Mouse (Mus musculus): ENCODE data around the gene Sgsm3. TPM values are rescaled to one million over a fixed set of nuclear protein-coding genes. Genes with fewer than 3 reads are reported as not detected.

The Sgsm3 gene
- polyA plus RNA-seq, 1 experiment from 2014 or later, result 54.3 TPM

DNA sequence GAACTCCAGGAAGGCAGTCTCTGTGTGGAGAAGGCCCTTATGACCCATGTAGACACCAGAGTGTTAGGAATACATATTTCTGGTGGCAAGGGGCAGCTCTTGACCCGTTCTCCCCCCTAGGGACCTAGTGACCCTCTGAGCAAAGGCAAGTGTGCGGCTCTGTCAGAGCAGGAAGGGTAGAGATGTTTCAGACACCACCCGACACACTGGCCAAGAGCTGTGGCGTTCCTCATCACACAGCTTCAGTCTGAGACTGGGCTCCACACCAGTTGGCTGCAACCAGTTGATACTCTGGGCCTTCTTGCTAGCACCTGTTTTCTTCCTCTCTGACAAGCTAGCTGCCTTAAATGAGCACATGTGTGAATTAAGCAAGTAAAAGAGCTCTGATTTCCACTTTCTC is 54.0 kb downstream of the Sgsm3 start:
- WGBS, result 85% methylated on average over 4 of the region's 4 CpGs
- H3K36me3 ChIP-seq (replicated peaks; ENCODE audit: control insufficient read depth, insufficient read depth), result no peaks in the 10 kb centered on the region
- no peak overlapping the region for H3K9ac ChIP-seq
- no peaks in the 10 kb centered on the region for H3K27me3 ChIP-seq (ENCODE audit: control insufficient read depth, insufficient read depth, low read length)
- H3K9me3 ChIP-seq (ENCODE audit: control insufficient read depth, low read length), result no peaks in the 10 kb centered on the region
- peaks cover 8% of the 10 kb centered on the region for H3K4me1 ChIP-seq (replicated peaks; ENCODE audit: control insufficient read depth, insufficient read depth, low read length)
- no peak overlapping the region for H3K4me2 ChIP-seq (replicated peaks)
- ATAC-seq (ENCODE audit: low FRiP score), result no peak
- no peak overlapping the region for H3K27ac ChIP-seq
- no peak for DNase-seq (ENCODE audit: low spot score)
- no peak overlapping the region for H3K4me3 ChIP-seq (replicated peaks; ENCODE audit: low read length)

DNA sequence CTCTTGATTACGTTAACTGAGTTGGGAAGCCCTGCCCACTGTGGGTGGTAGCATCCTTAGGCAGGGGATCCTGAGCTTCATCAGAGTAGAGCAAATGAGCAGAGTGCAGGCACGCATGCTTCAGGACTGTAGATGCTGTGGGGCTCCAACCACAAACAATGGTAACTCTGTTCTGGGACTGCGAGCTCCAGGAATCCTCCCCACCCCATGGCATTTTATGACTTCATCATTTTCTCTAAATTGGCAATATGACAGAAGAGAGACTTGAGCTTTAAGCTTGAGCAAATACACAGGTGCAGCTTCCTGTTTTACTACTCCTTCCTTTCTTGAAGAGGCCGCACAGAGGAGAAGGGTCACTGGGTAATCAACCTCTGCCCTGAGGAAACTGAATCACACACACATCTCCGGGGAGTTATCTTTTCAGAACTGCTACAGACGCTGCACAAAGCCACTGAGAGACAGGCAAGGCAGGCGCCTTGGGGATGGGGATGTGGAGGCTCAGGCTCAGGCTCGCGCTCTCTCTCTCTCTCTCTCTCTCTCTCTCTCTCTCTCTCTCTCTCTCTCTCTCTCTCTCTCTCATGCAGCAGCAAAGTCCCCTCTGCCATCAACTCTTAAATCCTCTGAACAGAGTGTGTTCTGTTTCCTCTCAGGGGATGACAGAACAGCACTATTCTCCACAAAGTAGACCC is 55.5 kb downstream of the Sgsm3 start:
- Histone ChIP-seq H3K27ac (no peak overlapping the region), H3K4me2 (replicated peaks) (no peak overlapping the region), H3K27me3 (ENCODE audit: control insufficient read depth, insufficient read depth, low read length) (no peaks in the 10 kb centered on the region), H3K36me3 (replicated peaks; ENCODE audit: control insufficient read depth, insufficient read depth) (no peaks in the 10 kb centered on the region), H3K4me1 (replicated peaks; ENCODE audit: control insufficient read depth, insufficient read depth, low read length) (peaks cover 8% of the 10 kb centered on the region), H3K4me3 (replicated peaks; ENCODE audit: low read length) (no peak overlapping the region), H3K9ac (no peak overlapping the region), H3K9me3 (ENCODE audit: control insufficient read depth, low read length) (no peaks in the 10 kb centered on the region)
- 49% methylated on average over 9 of the region's 9 CpGs for WGBS
- DNase-seq (ENCODE audit: low spot score) (no peak), ATAC-seq (ENCODE audit: low FRiP score) (no peak)

GRCm38 (mm10) chr15:81034119-81034518 is 56.6 kb downstream of the Sgsm3 start:
- Histone ChIP-seq H3K9ac (no peak overlapping the region), H3K4me3 (replicated peaks; ENCODE audit: low read length) (no peak overlapping the region), H3K36me3 (replicated peaks; ENCODE audit: control insufficient read depth, insufficient read depth) (no peaks in the 10 kb centered on the region), H3K4me1 (replicated peaks; ENCODE audit: control insufficient read depth, insufficient read depth, low read length) (peaks cover 8% of the 10 kb centered on the region), H3K9me3 (ENCODE audit: control insufficient read depth, low read length) (no peaks in the 10 kb centered on the region), H3K27ac (no peak overlapping the region), H3K27me3 (ENCODE audit: control insufficient read depth, insufficient read depth, low read length) (no peaks in the 10 kb centered on the region), H3K4me2 (replicated peaks) (no peak overlapping the region)
- ATAC-seq (ENCODE audit: low FRiP score) (no peak), DNase-seq (ENCODE audit: low spot score) (no peak)
- WGBS, result 67% methylated on average over 6 of the region's 6 CpGs

GRCm38 (mm10) chr15:81035417-81036162 is 58.0 kb downstream of the Sgsm3 start:
- Histone ChIP-seq H3K4me2 (replicated peaks) (no peak overlapping the region), H3K27ac (no peak overlapping the region), H3K36me3 (replicated peaks; ENCODE audit: control insufficient read depth, insufficient read depth) (no peaks in the 10 kb centered on the region), H3K27me3 (ENCODE audit: control insufficient read depth, insufficient read depth, low read length) (no peaks in the 10 kb centered on the region), H3K9ac (no peak overlapping the region), H3K4me1 (replicated peaks; ENCODE audit: control insufficient read depth, insufficient read depth, low read length) (peaks cover 8% of the 10 kb centered on the region), H3K4me3 (replicated peaks; ENCODE audit: low read length) (no peak overlapping the region), H3K9me3 (ENCODE audit: control insufficient read depth, low read length) (no peaks in the 10 kb centered on the region)
- DNase-seq (ENCODE audit: low spot score) (no peak), ATAC-seq (ENCODE audit: low FRiP score) (no peak)
- WGBS, result 71% methylated on average over 12 of the region's 12 CpGs

- no peak overlapping the region for H3K27ac ChIP-seq
- 91% methylated on average over 5 of the region's 5 CpGs for WGBS
Measured at GRCm38 (mm10) chr15:81038419-81038818, 60.9 kb downstream of the Sgsm3 start.

GRCm38 (mm10) chr15:81041767-81042166 is 64.2 kb downstream of the Sgsm3 start:
- Histone ChIP-seq H3K4me3 (replicated peaks; ENCODE audit: low read length) (no peak overlapping the region), H3K9me3 (ENCODE audit: control insufficient read depth, low read length) (no peaks in the 10 kb centered on the region), H3K27me3 (ENCODE audit: control insufficient read depth, insufficient read depth, low read length) (no peaks in the 10 kb centered on the region), H3K36me3 (replicated peaks; ENCODE audit: control insufficient read depth, insufficient read depth) (0 out of 2 replicates have a peak, but pooled peaks cover 8% of the 10 kb centered on the region), H3K4me2 (replicated peaks) (no peak overlapping the region), H3K4me1 (replicated peaks; ENCODE audit: control insufficient read depth, insufficient read depth, low read length) (no peaks in the 10 kb centered on the region), H3K27ac (no peak overlapping the region), H3K9ac (no peak overlapping the region)
- DNase-seq (ENCODE audit: low spot score) (no peak), ATAC-seq (ENCODE audit: low FRiP score) (no peak)
- WGBS, result 77% methylated on average over 4 of the region's 4 CpGs

More at GRCm38 (mm10) chr15:81038419-81038818, 60.9 kb downstream of the Sgsm3 start:
- Histone ChIP-seq H3K4me3 (replicated peaks; ENCODE audit: low read length) (no peak overlapping the region), H3K27me3 (ENCODE audit: control insufficient read depth, insufficient read depth, low read length) (no peaks in the 10 kb centered on the region), H3K9ac (no peak overlapping the region), H3K4me2 (replicated peaks) (no peak overlapping the region), H3K9me3 (ENCODE audit: control insufficient read depth, low read length) (no peaks in the 10 kb centered on the region), H3K4me1 (replicated peaks; ENCODE audit: control insufficient read depth, insufficient read depth, low read length) (peaks cover 8% of the 10 kb centered on the region), H3K36me3 (replicated peaks; ENCODE audit: control insufficient read depth, insufficient read depth) (no peaks in the 10 kb centered on the region)
- no peak for ATAC-seq (ENCODE audit: low FRiP score)
- no peak for DNase-seq (ENCODE audit: low spot score)

DNA sequence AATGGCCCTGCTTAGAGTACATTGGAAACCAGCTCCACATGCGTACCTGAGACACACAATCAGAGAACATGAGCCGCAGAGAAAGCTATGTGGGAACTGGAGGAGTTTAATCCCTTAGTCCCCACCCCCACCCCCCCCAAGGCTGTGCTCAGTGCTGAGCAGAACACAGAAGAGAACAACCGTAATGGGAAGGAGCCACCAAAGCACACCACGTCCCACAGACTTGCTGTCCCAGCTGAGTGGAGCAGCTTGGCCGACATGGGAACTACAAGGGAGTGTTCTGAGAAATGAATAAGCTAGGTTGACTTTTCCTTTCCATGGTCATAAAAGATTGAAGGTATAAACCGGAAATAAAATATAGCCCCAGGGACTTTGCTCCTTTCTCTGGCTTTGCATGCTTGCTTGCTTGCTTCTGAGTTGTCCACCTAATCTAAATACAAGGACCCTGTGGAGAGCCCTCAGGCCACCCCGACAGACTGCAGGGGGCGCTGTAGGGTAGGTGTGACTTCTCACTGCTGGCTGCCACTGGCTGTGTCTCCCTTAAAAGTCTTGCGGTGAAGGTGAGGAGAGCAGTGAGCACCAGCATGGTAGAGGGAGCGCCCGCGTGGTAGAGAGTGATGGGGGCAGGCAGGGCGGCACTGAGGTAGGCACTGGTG is 64.8 kb downstream of the Sgsm3 start:
- 72% methylated on average over 13 of the region's 13 CpGs for WGBS
- H3K27ac ChIP-seq, result no peak overlapping the region
- ATAC-seq (ENCODE audit: low FRiP score) (no peak), DNase-seq (ENCODE audit: low spot score) (no peak)
- H3K4me1 ChIP-seq (replicated peaks; ENCODE audit: control insufficient read depth, insufficient read depth, low read length), result no peaks in the 10 kb centered on the region
- H3K36me3 ChIP-seq (replicated peaks; ENCODE audit: control insufficient read depth, insufficient read depth), result 0 out of 2 replicates have a peak, but pooled peaks cover 8% of the 10 kb centered on the region
- no peak overlapping the region for H3K4me3 ChIP-seq (replicated peaks; ENCODE audit: low read length)
- no peak overlapping the region for H3K9ac ChIP-seq
- no peaks in the 10 kb centered on the region for H3K9me3 ChIP-seq (ENCODE audit: control insufficient read depth, low read length)
- no peak overlapping the region for H3K4me2 ChIP-seq (replicated peaks)
- H3K27me3 ChIP-seq (ENCODE audit: control insufficient read depth, insufficient read depth, low read length), result no peaks in the 10 kb centered on the region

- no peak overlapping the region for H3K27ac ChIP-seq
- ATAC-seq (ENCODE audit: low FRiP score) (no peak), DNase-seq (ENCODE audit: low spot score) (no peak)
- no peak overlapping the region for H3K4me2 ChIP-seq (replicated peaks)
- H3K4me3 ChIP-seq (replicated peaks; ENCODE audit: low read length), result no peak overlapping the region
- H3K36me3 ChIP-seq (replicated peaks; ENCODE audit: control insufficient read depth, insufficient read depth), result 0 out of 2 replicates have a peak, but pooled peaks cover 8% of the 10 kb centered on the region
- no peak overlapping the region for H3K9ac ChIP-seq
- no peaks in the 10 kb centered on the region for H3K9me3 ChIP-seq (ENCODE audit: control insufficient read depth, low read length)
- 0 out of 2 replicates have a peak, but pooled peaks cover 5% of the 10 kb centered on the region for H3K4me1 ChIP-seq (replicated peaks; ENCODE audit: control insufficient read depth, insufficient read depth, low read length)
- 90% methylated on average over 9 of the region's 9 CpGs for WGBS
- H3K27me3 ChIP-seq (ENCODE audit: control insufficient read depth, insufficient read depth, low read length), result no peaks in the 10 kb centered on the region
Measured at GRCm38 (mm10) chr15:81044446-81044845, 66.9 kb downstream of the Sgsm3 start.

DNA sequence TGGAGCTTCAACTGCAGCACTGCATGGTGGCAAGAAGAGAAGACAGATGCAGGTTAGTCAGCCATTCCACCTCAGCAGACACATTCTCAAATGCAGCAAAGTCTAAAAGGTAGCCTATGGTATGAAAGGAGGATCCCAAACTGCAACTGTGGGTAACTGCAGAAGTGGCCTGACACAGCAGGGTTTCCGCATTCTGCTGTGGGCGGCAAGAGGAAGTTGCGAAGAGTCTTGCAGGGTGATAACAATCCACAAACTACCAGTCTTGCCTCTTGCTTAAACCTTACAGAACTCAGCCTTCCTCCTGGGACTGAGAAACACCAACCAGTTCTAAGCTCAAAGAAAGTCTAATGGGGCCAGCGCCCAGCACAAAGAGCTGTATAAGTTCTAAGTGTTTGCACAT is 67.8 kb downstream of the Sgsm3 start:
- H3K9me3 ChIP-seq (ENCODE audit: control insufficient read depth, low read length), result no peaks in the 10 kb centered on the region
- 0 out of 2 replicates have a peak, but pooled peaks cover 5% of the 10 kb centered on the region for H3K4me1 ChIP-seq (replicated peaks; ENCODE audit: control insufficient read depth, insufficient read depth, low read length)
- H3K27me3 ChIP-seq (ENCODE audit: control insufficient read depth, insufficient read depth, low read length), result no peaks in the 10 kb centered on the region
- WGBS, result 89% methylated on average over 4 of the region's 4 CpGs
- no peak overlapping the region for H3K9ac ChIP-seq
- no peak overlapping the region for H3K27ac ChIP-seq
- DNase-seq (ENCODE audit: low spot score) (no peak), ATAC-seq (ENCODE audit: low FRiP score) (no peak)
- no peak overlapping the region for H3K4me3 ChIP-seq (replicated peaks; ENCODE audit: low read length)
- H3K36me3 ChIP-seq (replicated peaks; ENCODE audit: control insufficient read depth, insufficient read depth), result 0 out of 2 replicates have a peak, but pooled peaks cover 8% of the 10 kb centered on the region
- H3K4me2 ChIP-seq (replicated peaks), result no peak overlapping the region
